Mouse (Mus musculus) inflammation-experienced regulatory T-cells, adult 16 weeks (primary cell): ENCODE results near the gene Lars2. TPM values are rescaled to one million over a fixed set of nuclear protein-coding genes. Genes with fewer than 3 reads are reported as not detected.

ENCODE experiments used
- polyA plus RNA-seq: library from polyadenylated mRNA; unstranded; fragments of 100-300 nt; shearing (Covaris generic); gene quantifications from one replicate; pipeline ENCODE4 v1.2.1, GENCODE M21; 2017

Gene Lars2
- 414 TPM for polyA plus RNA-seq

DNA sequence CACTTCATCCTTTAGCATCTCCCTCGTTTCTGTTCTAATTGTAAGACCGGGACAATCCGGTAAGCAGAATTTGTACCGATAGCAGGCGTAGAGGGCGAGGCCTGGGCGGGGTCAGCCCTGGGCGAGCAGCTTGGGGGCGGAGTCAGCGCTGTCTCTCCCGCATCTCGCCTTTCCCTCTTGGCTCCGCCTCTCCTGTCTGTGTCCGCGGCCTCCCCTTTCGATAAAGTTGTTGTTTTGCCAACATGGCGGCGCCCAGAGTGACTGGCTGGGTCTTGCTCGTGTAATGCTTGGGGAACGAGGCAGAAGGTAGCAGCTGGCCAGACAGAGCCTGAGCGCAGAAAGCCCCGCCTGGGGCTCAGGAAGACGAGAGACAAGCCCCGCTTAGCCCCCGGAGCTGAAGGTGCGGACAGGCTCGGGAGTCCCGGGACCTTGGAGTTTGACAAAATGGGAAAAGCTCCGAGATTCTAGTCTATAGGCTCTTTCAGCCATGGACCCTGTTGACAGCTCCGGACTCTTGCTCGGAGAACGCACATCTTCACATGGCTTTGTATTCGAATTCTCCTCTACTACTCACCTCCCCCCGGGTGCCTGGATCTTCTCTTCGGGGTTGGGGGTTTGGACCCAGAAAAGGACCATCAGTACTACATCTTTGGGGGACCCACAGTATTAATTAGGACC, at the start of gene Lars2:
TSS of gene Lars2 (plus strand) at position 220 of the 678 bp plus-strand sequence.

DNA sequence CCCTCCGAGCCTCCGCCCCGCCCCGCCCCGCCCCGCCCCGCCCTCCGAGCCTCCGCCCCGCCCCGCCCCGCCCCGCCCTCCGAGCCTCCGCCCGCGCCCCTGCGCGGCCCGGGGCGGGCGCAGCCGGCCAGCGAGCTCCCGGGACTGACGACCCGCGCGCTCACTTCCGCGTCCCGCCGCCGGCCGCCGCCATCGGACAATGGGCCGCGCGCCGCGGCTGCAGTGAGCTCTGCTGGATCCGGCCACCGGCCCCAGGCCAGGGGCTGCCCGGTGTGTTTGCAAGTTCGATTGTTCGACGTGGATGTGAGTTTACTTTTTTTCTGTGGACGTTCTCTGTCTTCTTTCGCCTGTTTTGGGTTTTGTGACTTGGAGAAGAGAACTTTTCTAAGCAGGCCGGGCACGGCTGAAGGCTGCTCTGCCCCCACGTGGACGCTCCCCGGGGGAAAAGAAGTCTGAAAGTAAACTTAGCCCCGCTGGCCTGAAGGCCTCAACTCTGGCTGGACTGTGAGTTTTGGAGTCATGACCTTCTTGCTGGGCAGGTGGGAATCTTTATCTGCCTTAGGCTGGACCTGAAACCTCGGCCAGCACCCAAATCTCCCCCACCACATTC, 112.0 kb downstream of the Lars2 start, which contains the start of gene Limd1:
TSS of gene Limd1 (plus strand) at position 121 of the 610 bp plus-strand sequence.

Other genes starting within 250 kb of the Lars2 start
- not detected for gene Clec3b, start 216.0 kb upstream of the Lars2 start, polyA plus RNA-seq
- gene Cdcp1, start 150.9 kb upstream of the Lars2 start, polyA plus RNA-seq: 2.8 TPM
- gene Tmem158, start 106.2 kb upstream of the Lars2 start, polyA plus RNA-seq: 0.67 TPM
- gene Limd1, start 111.8 kb downstream of the Lars2 start, polyA plus RNA-seq: 49.4 TPM
- 116 TPM for gene Sacm1l, start 162.8 kb downstream of the Lars2 start, polyA plus RNA-seq